Mouse (Mus musculus) heart, postnatal 4 days (tissue): ENCODE measurements at regions not wholly inside any gene's neighbourhood (a gene's known extent, or its start where the extent isn't known, plus 50 kb on each side); places are given as distances from the start of the nearest gene placed in this dataset.
"Not testable (repeated sequence)": the region's sequence is repeated elsewhere in the genome, so short reads cannot be mapped to it uniquely, and the experiment has no call there.

ENCODE experiments used
- DNase-seq: peaks from one replicate; pipeline ENCODE4 v3.0.0; 2021
- microRNA-seq, 2 experiments: library from miRNA; unstranded; fragments of <30 nt; microRNA quantifications; one replicate each; pipeline ENCODE4 v1.2.0; 2021 to 2022

GRCm38 (mm10) chr11:16649599-16649998 is 102.4 kb upstream of the Egfr start:
- DNase-seq, result no peak

GRCm38 (mm10) chr11:16663806-16664205 is 88.2 kb upstream of the Egfr start:
- DNase-seq, result no peak

DNA sequence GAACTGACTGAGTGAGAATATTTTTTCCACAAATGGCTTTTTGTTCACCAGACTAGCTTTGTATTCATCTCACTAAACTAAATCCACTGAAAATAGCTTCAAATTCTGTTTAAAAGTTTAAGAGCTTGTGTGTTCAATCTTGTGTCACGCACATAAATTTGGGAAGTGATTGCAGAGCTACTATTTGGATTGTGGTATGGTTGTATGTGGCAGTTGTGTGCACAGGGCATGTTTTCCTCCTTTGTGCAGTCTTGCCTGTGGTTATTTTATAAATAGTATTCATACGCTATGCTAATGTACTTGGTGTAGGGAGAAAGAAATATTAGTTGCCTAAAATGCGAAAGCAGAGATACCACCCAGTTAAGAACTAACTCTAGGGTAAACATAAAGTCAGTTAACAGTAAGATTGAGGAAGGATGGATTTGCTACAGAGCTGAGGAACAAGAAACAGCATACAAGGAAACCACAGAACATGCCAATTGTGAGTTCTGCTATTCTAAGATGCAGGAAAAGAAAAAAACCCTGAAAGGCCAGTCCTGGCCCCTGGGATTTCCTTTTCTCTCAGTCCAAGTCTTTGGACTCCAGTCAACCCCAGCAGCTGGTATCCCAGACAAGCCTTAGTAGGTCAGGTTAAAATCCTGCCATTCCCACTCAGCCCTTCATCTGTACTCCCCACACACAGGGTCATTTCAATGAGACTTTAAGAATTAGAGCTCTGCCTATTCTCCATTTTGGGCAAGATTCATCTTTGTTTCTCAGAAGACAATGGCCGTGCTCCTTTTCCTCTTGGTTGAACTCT is 82.4 kb upstream of the Egfr start:
- DNase-seq, result no peak

GRCm38 (mm10) chr11:16670282-16670681 is 81.7 kb upstream of the Egfr start:
- DNase-seq, result no peak

DNA sequence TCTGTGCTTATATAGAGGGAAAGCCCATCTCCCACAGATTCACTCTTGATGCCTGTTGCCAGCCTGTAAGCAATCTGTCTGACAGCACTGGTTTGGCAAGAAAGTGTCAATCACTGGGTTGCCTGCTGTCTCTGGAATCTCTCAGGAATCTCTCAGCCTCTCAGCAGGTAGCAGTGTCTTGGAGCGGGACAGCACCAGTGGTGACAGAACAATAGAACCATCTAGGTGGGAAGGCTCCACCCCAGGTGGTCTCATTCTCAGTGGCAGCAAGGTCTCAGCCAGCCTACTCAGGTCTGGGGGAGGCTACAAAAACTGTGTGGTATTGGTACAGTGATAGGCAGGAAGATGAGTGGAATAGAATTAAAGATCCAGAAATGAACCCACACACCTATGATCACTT is 76.1 kb upstream of the Egfr start:
- not testable (repeated sequence) for DNase-seq

DNA sequence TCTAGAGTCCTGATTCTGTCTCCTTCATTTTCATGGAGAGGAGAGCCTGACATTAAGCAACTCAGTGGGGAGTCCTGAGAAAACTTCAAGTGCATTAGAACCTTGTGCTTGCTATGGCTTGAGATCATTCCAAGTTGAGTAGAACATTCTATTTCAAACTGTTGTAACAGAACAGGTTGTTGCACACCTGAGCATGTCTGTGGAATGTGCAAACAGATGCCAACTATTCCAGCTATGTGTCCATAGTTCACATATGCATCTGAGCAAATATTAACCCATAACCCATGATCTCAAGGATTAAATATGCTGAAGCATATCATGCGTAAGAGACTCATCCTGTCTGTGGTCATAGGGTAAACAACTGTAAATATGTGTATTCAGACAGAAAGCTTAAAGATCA is 68.5 kb upstream of the Egfr start:
- DNase-seq, result no peak

DNA sequence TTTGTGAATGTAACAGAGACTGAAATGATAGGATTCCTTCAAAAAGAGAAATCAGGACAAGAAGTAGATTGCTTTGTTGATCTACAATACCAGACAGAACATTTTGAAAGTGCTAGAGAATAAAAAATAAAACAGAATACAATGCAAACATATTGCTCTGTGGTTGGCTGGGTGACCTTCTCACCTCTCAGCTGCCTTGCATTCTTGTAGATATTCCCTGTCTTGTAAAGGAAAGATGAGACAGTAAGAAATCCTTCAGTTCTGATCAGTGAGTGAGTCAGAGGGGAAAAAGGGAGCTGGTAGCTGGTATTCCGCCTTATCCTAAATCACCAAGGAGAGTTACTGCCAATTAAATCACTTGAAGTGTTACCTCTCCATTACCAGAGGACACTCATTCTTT is 56.4 kb upstream of the Egfr start:
- no peak for DNase-seq

GRCm38 (mm10) chr11:16696787-16697186 is 55.2 kb upstream of the Egfr start:
- no peak for DNase-seq

GRCm38 (mm10) chr11:16701826-16702225 is 50.2 kb upstream of the Egfr start:
- no peak for DNase-seq

Small RNAs in the stretch of these regions (microRNA-seq; reads per million reads assigned to microRNA genes)
- 0 reads per million in 2 experiments for gene Gm24714
